Mouse (Mus musculus) bone marrow macrophage, adult 2 months (primary cell): ENCODE measurements at regions not wholly inside any gene's neighbourhood (a gene's known extent, or its start where the extent isn't known, plus 50 kb on each side); places are given as distances from the start of the nearest gene placed in this dataset.

Experiments used
- CTCF ChIP-seq: IDR thresholded peaks from 2 replicates; pipeline ENCODE4 v1.5.1; 2012; ENCODE audit warnings: low read depth, mild to moderate bottlenecking, low read length, moderate library complexity
- POLR2A ChIP-seq: IDR thresholded peaks from 2 replicates; pipeline ENCODE4 v1.6.1; 2012; ENCODE audit warnings: mild to moderate bottlenecking, low read depth, low read length, borderline replicate concordance

DNA sequence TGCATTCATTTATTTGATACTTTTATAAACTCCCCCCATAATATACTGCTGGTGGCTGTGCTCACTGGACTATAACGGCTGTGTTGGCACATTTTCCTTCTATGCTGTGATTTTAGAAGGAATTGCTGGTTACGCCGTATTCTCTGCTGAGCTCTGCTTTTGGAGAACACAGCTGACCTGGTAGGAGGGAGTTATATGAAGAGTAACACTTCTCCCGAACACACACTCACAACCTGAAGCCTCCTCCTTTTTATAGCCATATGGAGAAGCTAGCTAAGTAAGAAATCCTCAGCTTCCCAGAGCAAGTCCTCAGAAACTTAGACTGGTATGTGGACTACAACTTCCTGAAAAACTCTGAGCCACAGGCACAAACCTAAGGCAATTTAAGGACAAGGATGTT lies 554.5 kb upstream of the Robo2 start:
- TF ChIP-seq CTCF (no peak), POLR2A (no peak)
